Mouse (Mus musculus) thymus, postnatal 25 days (tissue): ENCODE data around the gene Shisa2.
"Not testable (repeated sequence)": the region's sequence is repeated elsewhere in the genome, so short reads cannot be mapped to it uniquely, and the experiment has no call there.

ENCODE experiments used
- DNase-seq: peaks from one replicate; pipeline ENCODE4 v3.0.0; 2022

Shisa2 gene

GRCm38 (mm10) chr14:59625158-59625805 lies at the start of gene Shisa2:
TSS of gene Shisa2 (plus strand) at chr14:59625308.
- DNase-seq, result peak; percentile 50

- no peak for DNase-seq
These were observed 48.7 kb upstream of the Shisa2 start for GRCm38 (mm10) chr14:59576385-59576784.

- peak; percentile 40 for DNase-seq
These were observed 34.5 kb upstream of the Shisa2 start for GRCm38 (mm10) chr14:59590614-59591013.

DNA sequence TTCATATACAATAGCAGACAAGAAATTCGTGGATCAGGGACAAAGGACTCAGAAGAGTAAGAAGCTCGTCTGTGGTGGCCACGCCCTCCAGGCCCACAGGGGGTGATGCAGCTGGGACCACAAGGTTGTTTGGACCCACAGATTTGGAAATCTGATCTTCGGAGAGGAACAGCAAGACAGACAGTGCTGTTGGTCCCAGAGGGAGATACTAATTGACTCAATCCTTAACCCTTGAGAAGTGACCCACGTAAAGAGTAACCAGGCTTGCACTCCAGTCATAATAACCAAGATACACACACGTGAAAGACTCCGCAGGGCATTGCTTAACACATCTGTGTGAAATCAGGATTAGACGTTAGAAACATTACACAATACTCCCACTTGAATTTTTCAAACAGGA lies 33.2 kb upstream of the Shisa2 start:
- no peak for DNase-seq

DNA sequence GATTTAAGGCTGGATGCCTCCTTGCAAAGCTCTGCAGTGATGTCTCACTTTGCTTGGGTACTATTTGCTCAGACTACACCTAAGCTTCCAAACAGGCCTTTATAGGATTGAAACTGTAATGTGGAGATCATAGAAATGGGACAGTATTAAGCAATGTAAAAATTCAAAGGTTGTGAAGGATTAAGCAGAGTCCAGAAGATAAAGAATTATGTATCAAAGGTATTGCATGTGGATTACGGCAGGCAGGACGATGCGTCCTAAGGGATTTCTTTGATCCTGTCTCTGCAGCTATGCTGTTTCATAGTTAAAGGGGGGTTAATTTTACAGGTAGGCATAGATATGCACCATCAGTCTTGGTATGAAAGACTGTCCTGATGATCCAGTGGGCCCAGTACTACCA lies 32.5 kb upstream of the Shisa2 start:
- DNase-seq, result no peak

GRCm38 (mm10) chr14:59594988-59595387 lies 30.1 kb upstream of the Shisa2 start:
- no peak for DNase-seq

DNA sequence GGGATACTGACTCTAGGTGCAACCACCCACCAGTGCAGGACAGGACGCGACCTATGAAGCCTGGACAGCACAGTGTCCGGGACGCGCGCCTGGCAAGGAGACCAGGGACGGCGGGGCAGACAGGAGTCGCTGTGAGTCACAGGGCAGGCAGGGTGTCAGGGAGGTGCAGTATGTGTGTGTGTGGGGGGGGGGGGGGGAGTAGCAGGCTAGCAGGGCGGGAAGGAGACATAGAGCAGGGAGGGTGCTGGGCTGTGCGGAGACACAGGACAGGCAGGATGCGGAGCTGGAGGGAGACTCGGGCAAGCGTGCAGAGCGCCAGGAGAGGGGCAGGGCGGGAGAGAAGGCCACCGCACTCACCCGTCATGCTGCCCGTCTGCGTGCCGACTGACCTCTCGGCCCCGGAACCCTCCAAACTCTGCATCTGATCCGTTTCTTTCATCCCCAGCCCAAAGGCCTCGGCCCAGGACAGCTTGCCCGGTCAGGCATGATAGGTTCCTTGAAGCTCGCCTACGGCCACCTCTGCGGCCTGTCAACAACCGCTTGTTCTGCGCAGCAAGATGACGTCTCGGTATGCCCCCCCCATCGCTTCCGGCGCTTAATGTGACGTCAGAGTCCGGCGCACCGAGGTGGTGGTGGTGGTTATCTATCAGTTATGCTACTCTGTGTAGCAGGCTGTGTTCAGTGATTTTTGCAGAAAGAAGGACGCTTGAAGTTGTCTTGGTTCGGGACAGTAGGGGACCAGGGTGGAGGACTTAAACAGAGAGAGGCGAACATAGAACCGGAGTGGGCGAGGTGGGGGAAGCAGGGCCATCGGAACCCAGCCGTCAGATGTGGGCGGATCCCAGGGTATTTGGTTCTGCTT lies 27.5 kb upstream of the Shisa2 start, which contains the start of gene Cdadc1:
Gene Cdadc1 (minus strand): TSS at position 562 of the 862 bp plus-strand sequence.
- DNase-seq, result peak; percentile 97

- no peak for DNase-seq
These were observed 26.9 kb upstream of the Shisa2 start for GRCm38 (mm10) chr14:59598260-59598627.

DNA sequence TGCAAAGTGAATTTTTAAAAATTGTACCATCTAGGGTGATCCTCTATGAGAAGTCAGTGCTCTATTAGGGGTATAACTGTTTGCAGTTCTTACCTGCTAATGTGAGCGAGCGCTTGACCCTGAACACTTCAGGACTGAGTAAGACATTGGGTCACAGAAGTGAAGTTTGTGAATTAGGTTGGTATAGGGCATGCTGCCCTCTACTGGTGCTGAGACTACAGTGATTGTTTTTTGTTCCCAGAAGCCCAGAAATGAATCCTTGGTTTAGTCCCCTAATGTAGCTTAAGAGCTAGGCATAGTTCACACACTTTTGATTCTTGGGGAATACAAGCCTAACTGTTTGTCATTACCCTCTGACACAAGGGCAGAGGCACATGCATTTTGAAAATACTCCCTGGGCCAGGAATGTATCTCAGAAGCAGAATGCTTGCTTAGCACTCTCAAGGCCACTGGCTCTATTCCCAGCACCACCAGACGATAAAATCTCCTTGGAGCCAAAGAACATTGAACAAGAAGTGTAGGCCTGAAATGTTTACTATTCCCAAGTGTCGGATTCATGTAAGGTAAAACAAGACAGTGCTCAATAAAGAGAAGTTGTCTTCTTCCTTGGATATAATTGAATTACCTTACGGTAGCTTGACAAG lies 21.0 kb upstream of the Shisa2 start:
- peak; percentile 23 for DNase-seq

DNA sequence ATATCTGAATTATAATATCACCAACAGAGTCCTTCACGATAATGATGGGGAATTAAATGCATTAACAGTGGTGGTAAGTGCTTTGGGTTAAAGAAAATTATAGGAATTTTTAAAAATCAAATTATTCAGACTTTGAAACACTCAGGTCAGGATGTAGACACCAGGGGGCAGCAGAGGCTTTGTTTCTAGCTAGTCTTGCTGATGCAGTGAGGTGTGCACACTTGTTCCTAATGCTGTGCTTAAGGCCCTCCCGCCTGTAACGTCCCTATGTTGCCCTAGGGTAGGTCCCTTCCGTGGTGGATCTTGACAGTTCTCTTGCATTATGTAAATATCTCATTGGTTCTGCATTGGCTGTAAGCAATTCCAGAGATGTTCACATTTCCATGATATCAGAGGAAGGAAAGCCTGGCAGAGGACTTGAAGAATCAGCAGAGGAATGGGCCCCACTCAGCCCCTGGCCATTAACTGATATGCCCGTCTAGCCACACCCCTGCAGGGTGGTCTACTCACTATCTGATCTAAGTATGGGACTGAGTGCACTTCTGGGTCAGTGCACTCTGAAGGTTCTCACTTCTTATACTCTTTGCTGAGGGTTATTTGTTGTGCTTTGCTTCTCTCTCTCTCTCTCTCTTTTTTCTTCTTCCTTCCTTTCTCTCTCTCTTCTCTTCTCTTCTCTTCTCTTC lies 19.3 kb upstream of the Shisa2 start:
- peak; percentile 70 for DNase-seq

- no peak for DNase-seq
These were observed 18.1 kb upstream of the Shisa2 start for GRCm38 (mm10) chr14:59607021-59607420.

GRCm38 (mm10) chr14:59612920-59613625 lies 12.0 kb upstream of the Shisa2 start:
- peak; percentile 62 for DNase-seq

- DNase-seq, result not testable (repeated sequence)
These were observed 11.0 kb upstream of the Shisa2 start for GRCm38 (mm10) chr14:59614149-59614548.

DNA sequence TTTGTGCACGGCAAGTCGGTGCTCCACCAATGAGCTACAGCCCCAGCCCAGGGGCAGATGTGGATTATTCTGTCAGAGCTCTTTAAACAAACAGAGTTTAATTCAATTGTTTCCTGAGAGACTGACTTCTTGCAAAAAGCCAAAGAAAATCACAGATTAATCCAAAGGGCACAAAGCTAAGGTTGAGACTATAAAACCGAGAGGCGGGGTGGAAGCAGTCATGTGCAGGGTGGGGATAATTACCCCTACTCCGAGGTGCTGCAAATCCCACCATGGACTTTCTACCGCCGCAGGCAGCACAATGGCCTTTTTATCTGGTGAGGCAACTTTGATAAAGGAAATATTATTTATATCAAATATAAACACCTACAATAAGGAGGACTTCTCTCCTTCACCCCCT lies 8.3 kb upstream of the Shisa2 start:
- no peak for DNase-seq

GRCm38 (mm10) chr14:59624326-59624885 lies 702 bp upstream of the Shisa2 start:
- no peak for DNase-seq

GRCm38 (mm10) chr14:59625806-59626364 lies 777 bp downstream of the Shisa2 start:
- DNase-seq, result no peak

DNA sequence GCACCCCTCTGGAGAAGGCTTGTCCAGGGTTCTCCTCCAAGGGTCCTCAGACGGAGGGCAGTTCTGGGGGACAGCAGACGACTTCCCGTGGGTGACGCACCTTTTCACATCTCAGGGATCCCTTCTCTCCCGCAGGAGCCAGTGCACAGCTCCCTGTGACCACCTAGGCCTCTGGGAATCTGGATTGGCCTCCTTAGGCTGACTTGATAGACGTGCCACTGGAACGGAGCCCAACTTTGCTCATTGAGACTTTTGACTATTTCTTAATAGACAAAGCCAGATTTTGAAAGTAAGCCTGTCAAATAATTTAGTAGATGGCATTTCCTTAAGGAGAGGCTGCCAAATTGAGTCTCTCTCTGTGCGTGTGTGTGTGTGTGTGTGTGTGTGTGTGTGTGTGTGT lies 1.6 kb downstream of the Shisa2 start:
- no peak for DNase-seq

DNA sequence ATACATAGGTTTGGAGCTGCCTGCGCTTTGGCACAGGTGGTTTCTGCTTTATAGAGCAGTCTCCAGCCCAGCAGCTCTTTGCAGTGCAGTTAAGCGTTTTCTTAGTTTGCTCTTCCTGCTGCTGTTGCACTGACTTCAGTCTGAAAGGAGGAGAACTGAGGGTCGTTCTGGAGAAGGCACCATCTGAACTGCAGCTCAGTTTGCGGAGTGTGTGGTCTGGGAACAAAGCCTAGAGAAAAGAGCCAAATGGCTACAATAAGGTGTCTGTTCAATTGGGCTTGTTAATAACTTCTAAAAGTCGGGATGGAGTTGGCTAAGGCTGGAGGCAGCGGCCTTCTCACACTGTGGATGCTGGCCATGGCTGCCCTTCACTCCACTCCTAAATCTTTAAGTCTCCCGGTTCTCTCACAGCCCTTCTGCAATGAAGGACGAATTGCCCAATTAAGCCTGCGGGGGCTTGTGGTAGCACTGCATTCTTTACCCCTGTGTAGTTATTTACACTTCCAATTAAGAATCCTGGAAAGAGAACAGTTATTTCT lies 2.1 kb downstream of the Shisa2 start:
- DNase-seq, result no peak

DNA sequence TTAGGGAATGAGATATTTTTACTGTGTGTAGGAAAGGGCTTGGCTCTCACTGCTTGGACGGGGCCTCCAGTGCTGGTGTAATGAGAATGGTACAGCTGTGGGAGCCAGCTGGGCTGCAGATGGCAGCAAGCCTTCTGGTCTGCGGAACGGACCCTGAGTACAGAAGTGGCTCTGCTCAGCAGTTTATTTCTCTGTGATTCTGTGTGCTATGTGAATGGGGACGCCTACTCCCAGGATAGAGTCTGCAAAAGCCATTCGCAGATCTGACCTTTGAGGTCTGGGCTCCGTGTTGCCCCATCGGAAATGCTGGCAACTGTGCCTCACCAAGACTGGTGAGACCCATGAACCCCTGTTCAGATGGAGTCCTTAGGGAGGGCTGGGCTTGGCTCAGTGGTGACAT lies 2.7 kb downstream of the Shisa2 start:
- DNase-seq, result no peak

- DNase-seq, result no peak
These were observed 4.2 kb downstream of the Shisa2 start for GRCm38 (mm10) chr14:59629308-59629707.

GRCm38 (mm10) chr14:59630096-59630495 lies 5.0 kb downstream of the Shisa2 start:
- no peak for DNase-seq

DNA sequence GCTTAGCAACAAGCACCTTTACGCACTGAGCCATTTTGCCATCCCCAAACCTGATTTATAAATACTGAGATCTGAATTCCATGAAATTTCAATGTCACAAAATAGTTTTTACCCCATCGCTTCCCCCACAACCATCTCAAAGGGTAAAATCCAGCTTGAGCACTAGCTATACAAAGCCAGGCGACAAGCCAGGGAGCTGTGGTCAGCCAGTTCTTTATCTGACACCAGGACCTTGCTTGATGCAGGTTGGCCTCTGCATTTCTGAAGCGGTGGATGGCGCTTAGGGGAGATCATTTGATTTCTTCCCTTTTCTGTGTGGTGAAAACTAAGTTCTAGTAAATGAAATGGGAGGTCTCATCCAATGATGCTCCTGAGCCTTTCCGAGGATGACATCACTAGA lies 7.0 kb downstream of the Shisa2 start:
- DNase-seq, result no peak
